Mouse (Mus musculus) frontal cortex, adult (tissue): ENCODE results near the gene Matk.

Experiments used
- ATAC-seq: cut with Nextera tagmentation; 2 replicates; pipeline ENCODE4 v1.9.2; 2017; ENCODE audit warnings: mild to moderate bottlenecking, moderate library complexity, mixed read lengths; ENCODE audit not compliant: low TSS enrichment

Matk gene

GRCm38 (mm10) chr10:81242021-81242420 lies 10.7 kb upstream of the Matk start:
- ATAC-seq = no peak

GRCm38 (mm10) chr10:81244146-81244545 lies 8.6 kb upstream of the Matk start:
- no peak for ATAC-seq

GRCm38 (mm10) chr10:81244595-81244994 lies 8.1 kb upstream of the Matk start:
- peak; percentile 42; the same call in 1 of the 2 replicates for ATAC-seq

GRCm38 (mm10) chr10:81245166-81245565 lies 7.6 kb upstream of the Matk start:
- peak; percentile 31; the same call in 1 of the 2 replicates for ATAC-seq

GRCm38 (mm10) chr10:81247804-81248203 lies 4.9 kb upstream of the Matk start:
- no peak for ATAC-seq

GRCm38 (mm10) chr10:81249442-81249841 lies 3.3 kb upstream of the Matk start:
- ATAC-seq = no peak

- no peak for ATAC-seq
Measured at GRCm38 (mm10) chr10:81254886-81255285, 2.2 kb downstream of the Matk start.

- ATAC-seq = peak; percentile 10; the same call in 1 of the 2 replicates
Measured at GRCm38 (mm10) chr10:81257158-81258039, 4.7 kb downstream of the Matk start.

GRCm38 (mm10) chr10:81259225-81259884 lies 6.6 kb downstream of the Matk start:
- ATAC-seq = 0 out of 2 replicates have a peak, but pooled peaks have one; percentile 5

GRCm38 (mm10) chr10:81261025-81261424 lies 8.3 kb downstream of the Matk start:
- no peak for ATAC-seq

- ATAC-seq = no peak
Measured at GRCm38 (mm10) chr10:81265540-81265939, 12.8 kb downstream of the Matk start.

- ATAC-seq = peak; percentile 80
Measured at GRCm38 (mm10) chr10:81266211-81267105, 13.7 kb downstream of the Matk start, which contains the start of the genes Mrpl54 and Apba3. Mrpl54 (minus strand) TSS chr10:81266934. Apba3 (plus strand) TSS chr10:81266960.

GRCm38 (mm10) chr10:81268056-81268455 lies 15.3 kb downstream of the Matk start:
- peak; percentile 73 for ATAC-seq

- no peak for ATAC-seq
Measured at GRCm38 (mm10) chr10:81268643-81269412, 16.1 kb downstream of the Matk start.

GRCm38 (mm10) chr10:81272356-81272755 lies 19.6 kb downstream of the Matk start:
- no peak for ATAC-seq

- ATAC-seq = no peak
Measured at GRCm38 (mm10) chr10:81273842-81274241, 21.1 kb downstream of the Matk start.

- ATAC-seq = no peak
Measured at GRCm38 (mm10) chr10:81277676-81278075, 24.9 kb downstream of the Matk start.

- ATAC-seq = no peak
Measured at GRCm38 (mm10) chr10:81279496-81279895, 26.8 kb downstream of the Matk start.

GRCm38 (mm10) chr10:81284189-81284588 lies 31.5 kb downstream of the Matk start:
- no peak for ATAC-seq

GRCm38 (mm10) chr10:81284719-81285118 lies 32.0 kb downstream of the Matk start:
- ATAC-seq = no peak
